Mouse (Mus musculus) gonadal fat pad, adult 2 months (tissue): ENCODE data around the gene Tfb2m. TPM values are rescaled to one million over a fixed set of nuclear protein-coding genes. Genes with fewer than 3 reads are reported as not detected.
A peak's percentile ranks its signal among the peaks of the same experiment; 100 is the strongest.

Source experiments
- DNase-seq: peaks from one replicate; pipeline ENCODE4 v3.0.0-alpha.2; 2012; ENCODE audit warnings: low read depth
- polyA plus RNA-seq: library from polyadenylated mRNA; depleted of rRNA; stranded (reverse); fragments of >200 nt; gene quantifications from 2 replicates; pipeline ENCODE4 v1.2.3, GENCODE M21; 2012

Tfb2m gene
- polyA plus RNA-seq, 1 experiment, result 10.1 TPM

DNA sequence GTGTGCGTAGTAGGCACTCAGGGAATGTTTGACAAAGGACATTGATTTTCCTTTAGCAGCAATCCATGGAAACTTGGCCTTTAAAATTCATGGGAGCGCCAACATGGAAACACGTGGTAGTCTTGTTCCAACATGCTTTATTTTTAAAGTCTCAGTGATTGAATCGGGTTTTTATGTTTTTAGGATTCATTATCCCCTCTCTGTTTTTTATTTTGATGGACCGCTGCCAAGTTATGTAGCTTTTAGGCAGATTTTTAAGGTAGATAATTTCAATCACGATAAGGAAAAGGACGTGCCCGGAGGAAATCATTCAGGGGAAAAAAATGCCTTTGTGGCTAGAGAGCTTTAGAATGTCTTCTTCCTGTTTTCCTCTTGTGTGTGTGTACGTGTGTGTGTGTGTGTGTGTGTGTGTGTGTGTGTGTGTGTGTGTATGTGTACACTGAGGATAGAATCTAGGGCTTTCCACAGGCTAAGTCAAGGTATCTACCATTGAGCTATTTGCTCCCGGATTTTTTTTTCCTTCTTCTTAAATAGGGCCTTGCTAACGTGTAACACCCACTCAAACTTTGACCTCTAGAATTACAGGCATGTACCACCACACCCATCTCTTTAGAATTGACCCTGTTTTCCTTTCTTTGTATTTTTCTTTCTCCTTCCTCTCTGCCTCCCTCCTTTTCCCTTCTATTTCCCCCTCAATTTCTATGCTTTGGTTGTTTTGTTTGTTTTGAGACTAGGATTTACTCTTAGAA lies 13.6 kb upstream of the Tfb2m start:
- DNase-seq, result no peak

DNA sequence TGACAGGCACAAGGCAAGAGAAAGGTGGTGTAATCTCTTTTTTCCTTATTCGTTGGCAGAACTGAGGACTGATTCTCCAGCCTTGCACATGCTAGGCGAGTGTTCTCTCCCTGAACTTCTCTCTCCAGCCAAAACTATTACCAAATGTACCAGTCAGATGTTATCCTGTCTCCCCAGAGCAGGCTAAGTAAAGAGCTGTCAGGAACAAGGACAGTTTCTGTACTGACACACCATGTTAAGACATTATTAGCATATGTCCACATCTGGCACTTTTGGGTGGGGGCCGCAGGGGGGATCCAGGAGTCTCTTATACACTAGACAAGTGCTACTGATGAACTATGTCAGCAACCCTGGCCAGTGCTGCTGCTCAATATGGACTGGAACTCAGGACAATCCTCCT lies 10.9 kb upstream of the Tfb2m start:
- no peak for DNase-seq

DNA sequence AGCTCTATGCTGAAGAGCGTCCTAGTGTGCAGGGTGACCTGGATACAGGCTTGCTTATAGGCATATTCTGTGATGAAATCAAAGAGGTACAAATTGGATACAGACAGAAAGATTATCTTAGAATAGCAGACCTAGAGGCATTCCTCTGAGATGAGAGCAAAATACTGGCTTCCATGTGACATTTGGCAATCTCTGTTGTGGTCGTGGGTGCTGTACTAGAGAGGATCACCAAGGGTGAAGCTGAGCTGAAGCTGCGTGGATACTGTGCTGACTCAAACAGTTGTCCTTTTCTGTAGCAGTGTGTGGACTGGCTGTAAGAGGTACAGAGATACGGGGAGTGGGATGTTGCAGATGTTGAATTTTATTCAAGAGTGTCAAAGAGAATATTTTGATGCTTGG lies 7.9 kb upstream of the Tfb2m start:
- DNase-seq, result no peak

DNA sequence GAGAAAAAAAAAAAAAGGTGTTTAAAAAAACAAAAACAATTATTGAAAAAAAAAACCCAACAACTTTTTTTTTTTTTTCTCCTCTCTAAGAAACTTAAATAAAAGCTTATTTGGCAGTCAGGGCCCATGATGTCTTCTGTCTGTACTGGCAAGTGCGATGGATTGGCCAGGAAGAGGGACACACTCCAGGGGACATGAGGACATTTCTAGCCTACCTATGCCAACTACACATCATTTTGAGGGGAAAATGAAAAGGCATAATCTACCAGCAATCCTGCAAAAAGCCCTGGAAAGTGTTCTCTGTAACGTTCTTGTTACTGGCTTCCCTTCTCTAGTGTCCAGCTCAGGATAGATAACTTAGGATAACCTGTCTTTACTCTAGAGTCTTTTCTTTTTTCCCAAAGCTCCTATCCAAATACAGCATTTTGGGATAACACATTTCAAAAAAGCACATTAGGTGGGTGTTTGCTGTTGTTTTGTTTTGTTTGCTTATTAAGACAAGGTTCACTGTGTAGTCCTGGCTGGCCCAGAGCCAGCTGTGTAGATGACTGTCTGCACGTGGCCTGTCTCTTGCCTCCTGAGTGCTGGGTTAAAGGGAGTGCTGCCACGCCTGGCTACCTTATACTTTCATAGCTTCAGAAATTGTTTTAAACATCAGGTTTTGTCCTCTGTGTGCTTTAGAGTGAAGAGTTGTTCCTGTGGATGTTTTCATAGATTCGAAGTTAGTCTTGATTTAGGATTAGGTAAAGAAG lies 7.3 kb upstream of the Tfb2m start:
- DNase-seq, result no peak

DNA sequence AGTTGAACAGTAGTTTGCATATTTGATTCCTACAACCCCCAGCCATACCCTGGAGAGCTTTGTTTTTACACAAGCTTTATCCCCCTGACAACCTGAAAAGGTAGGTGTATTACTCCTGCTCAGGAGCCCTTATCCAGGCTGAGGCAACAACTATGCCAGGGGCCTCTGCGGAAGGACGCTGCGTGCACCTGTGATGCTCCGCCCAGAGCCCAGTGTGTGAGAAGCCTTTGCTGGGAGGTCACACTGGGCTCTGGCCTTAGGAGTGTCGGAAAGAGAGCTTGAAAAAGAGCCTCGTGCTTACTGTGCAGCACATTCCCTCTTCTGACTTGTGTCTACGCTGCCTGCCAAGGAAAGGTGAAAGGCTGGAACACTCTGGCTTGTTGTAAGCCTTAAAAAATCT lies 6.7 kb upstream of the Tfb2m start:
- no peak for DNase-seq

DNA sequence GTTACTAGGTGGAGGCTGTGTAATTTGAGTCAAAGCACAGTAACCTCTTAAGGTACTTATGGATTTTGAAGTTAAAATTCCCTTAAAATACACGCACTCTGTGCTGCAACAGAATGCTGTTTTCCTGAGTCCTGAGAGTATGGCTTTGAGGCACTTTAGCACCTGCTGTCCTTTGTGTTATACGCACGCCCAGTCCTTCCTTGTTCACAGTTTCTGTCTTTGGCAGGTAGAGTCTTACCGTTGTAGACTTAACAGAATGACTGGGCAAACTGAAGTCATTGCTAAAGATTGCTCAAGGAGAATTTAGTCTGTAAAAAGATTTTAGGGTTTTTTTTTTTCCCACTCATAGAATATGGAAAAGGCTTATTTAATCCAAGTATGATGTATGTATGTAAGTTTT lies 5.9 kb upstream of the Tfb2m start:
- no peak for DNase-seq

DNA sequence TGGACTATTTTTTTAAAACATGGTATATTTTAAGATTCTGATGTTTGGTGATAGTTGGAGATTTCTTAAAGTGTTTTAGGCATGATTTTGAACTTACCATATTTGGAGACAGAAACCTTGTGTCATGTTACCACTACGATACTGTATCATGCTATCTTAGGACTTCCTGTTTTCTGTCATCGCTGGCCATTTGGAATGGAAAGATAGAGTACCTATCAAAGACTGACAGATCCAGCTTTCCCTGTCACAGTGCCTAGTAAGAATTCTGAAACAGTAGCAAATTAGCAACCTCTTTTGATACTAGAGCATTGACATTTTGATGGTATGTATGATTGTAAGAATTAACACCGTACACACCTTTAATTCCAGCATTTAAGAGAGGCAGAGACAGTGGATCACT lies 5.3 kb upstream of the Tfb2m start:
- DNase-seq, result no peak

DNA sequence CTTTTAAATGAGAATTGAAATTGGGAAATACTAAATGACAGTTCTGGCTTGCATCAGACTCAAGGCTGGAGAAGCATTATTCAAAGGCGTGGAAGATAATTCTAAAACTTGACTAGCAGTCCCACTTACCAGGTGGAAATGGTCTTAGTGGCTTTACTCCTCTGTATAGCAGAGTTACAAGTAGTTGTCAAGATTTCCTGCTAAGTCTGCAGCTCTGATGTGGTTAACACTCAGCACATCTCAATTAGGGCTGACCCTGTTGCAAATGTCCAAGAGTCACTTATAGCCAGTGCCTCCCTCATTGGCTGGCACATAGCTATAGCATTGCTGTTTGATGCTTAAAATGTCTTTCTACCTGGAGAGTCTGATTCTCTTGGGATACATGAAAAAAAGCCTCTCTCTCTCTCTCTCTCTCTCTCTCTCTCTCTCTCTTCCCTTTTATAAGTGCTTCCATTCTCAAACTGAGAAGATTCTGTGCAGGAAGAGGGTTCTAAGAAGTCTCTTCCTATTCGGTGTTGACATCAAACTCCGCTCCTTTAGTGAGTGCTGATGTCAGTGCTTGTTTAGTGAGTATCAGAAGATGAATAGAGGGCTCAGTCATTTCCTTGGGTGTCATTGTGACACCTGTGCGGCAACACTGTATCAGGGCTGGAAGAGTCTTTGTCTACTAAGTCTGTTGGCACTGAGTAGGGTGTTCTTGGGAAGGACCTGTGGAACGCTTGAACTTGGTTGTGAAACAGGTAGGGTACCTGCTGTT lies 3.1 kb upstream of the Tfb2m start:
- DNase-seq, result peak; percentile 83

DNA sequence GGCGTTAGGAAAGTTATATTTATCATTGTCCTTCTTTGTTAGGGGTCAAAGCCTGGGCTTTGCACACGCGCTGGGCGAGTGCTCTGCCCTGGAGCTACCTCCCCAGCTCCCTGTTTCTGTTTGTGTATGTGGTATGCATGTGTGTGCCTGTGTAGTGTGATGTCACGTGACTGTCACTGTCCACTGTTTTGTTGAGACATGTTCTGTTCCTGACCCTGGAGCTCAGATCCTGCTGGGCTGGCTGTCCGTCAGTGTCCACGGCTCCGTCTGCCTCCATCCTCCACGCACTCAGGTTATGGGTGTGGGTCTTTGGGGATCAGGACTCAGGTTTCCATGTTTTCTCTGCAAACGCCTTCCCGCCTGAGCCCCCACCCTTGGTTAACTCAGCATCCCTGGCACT lies 2.2 kb upstream of the Tfb2m start:
- DNase-seq, result no peak

DNA sequence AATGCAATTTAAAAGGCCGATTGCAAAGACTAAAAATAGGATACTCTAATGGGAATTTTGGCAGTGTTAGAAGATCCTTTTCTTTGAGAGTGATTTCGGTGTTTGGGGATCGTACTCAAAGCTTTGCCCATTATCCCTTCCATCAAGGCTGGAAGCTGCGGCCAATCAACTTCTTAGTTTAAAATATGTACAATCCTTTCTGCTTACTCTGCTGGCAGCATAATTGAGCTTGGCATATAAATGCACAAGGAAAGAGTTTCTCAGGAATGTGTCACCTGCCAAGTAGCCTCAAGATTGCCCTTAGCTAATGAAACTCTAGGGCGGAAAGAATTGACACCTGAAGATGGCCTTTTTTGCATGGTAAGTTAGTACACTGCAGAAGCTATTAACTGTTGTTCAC lies 1.1 kb upstream of the Tfb2m start:
- DNase-seq, result no peak

DNA sequence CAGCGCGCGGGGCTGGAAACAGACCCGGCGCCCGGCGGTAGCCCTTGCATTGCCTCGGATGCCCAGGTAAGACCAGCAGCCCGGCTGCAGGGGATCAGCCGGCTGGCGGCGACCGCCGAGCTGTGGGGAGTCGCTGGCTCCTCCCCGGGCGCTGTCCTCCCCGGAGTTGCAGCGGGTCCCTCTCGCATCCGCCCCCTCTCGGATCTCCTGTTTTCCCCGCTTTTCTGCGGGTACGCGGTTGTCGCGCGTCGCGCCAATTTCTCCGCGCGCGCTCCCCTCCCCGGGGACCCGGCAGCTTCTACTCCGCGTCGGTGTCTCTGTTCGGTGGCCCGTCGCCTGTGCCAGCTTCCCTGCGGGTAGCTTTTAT lies 467 bp upstream of the Tfb2m start:
- DNase-seq, result no peak

DNA sequence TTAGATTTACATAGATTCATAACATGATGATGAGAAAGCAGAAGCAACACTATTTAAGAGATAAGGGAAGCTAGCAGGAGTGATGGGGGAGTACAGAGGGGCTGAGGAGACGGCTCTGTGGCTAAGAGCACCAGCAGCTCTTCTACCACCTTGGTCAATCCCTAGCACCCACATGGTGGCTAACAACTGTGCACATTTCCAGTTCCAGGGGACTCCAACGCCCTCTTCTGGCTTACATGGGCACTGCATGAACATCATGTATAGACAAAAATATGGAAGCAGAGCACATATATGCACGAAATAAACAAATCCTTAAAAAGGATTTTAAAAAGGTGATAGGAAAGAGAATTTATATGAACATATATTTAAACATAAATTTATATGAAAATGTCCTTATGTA lies 4.6 kb downstream of the Tfb2m start:
- DNase-seq, result no peak

DNA sequence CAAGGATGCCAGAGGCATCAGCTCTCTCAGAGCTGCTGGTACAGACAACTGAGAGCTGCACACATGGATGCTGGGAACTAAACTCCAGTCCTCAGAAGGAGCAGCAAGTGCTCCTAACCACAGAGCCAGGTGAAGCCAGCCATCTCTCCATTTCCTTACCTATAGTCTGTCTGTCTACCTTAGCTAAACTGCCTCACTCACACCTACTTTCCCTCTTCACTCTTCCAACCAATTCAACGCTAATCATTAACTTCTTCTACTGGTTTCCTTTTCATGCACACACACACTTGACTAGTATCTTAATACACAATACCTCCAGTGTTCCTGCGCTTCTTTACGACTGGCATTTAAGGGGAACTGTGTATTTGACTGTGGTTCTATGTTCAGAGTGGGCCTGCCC lies 6.2 kb downstream of the Tfb2m start:
- DNase-seq, result no peak

DNA sequence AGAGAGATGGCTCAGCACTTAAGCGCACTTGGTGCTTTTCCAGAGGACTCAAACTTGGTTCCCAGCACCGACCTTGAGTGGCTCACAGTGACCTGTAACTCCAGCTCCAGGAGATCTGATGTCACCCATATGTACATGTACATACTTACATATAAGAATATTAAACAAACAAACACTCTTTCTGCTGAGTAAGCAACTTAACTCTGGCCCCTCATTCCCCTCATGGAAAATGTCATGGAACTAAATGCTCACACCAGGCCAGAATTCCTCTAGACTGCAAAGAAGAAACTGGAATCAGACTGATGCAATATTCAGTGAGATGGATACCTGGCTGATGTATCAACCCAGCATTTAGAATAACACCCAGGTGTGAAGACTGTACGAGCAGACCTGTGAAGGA lies 7.0 kb downstream of the Tfb2m start:
- DNase-seq, result no peak

DNA sequence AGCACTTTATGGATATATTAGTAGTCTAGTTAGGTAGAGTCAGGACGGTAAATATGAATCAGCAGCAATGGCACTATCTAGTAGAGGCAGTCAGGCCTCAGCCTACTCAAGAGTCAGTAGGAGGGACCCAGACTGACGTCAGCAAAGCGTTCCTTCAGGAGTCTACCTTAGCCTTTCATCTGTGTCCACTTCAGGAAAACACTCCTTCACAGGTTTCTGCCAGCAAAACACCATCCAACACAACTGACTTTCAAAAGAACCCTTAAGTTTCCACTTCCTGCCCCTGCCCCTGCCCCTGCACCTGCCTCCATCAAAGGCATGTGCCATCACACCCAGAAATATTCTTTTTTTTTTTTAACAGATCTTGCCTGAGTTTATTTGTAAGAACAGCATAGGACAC lies 26.2 kb downstream of the Tfb2m start:
- no peak for DNase-seq

DNA sequence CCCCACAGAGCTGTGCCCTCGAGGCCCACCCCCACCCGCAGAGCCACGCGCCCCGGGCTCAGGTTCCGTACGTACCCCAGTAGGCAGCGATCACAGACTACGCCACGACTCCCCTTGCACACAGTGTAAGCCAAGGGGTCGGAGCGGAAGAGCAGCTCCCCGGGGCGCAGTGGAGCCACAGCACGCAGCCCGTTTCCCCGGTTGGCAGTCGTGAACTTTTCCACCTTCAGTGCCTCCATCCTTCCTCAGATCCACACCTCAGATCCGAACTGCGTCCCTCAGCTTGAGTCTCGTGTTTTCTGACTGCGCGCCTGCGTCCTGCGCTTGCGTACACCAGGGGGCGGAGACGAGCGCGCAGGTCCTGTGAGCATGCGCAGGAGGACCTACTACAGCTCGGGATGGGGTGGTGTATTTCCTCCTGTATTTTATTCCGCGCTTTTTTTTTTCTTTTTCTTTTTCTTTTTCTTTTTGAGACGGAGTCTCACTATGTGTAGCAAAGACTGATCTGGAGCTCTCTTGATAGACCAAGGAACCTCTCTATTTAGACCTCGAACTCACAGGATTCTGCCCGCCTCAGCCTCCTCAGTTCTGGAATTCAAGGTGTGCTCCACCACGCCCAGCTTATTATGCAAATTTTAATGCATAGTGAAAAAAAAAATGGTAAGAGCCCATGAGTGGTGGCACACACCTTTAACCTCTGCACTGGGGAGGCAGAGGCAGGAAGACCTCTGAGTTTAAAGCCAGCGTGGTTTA lies 28.2 kb downstream of the Tfb2m start, which contains the start of gene Smyd3:
TSS of gene Smyd3 (minus strand) at position 329 of the 753 bp plus-strand sequence.
- DNase-seq, result no peak

DNA sequence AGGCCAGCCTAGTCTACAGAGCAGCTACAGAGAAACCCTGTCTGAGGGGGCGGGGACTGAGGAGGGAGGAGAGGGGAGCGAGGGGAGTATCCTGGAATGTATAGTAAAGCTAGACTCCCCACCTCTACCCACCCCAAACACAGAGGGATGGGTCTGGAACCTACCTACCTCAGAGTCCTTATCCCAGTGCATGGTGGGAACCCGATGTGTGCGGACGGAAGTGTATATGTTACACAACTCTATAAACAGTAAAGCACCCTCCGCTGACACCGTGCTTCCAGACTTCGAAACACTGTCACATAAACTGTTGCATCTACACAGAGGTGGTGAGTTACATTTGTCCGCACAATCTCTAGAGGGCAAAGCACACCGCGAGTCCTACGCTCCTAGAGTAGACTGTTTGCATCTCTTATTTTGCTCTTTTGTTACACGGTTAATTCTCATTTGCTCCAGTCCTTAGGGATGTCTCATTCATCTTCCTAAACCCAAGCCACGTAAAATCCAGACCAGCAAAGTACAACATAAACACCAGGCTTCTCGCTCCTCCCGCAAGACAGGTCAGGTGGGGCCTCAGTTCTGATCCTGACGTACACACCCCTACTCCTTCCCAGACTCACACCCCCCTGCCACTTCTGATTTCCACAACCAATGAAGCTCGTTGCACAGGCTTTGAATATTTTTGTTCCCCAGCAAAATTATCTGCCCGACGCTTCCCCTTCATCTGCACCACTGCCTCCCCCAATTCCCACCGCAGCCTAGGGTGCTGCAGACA lies 28.9 kb downstream of the Tfb2m start:
- DNase-seq, result no peak

DNA sequence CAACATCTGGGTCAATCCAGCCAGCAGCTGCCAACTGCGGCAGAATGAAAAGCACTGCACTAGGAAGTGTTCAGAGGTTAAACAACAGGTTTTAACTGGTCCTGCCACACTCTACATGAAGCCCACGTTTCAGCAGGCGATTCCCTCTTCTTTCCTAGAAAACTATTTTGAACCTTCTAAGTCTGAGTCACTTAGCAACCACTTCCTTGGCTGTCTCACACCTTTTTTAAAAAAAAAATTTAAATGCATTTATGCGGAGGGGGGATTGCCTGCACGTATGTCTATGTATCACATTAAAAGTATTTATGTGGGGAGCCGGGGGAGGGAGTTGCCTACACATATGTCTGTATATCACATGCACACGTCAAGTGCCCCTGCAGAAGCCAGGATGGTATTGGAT lies 34.2 kb downstream of the Tfb2m start:
- no peak for DNase-seq

DNA sequence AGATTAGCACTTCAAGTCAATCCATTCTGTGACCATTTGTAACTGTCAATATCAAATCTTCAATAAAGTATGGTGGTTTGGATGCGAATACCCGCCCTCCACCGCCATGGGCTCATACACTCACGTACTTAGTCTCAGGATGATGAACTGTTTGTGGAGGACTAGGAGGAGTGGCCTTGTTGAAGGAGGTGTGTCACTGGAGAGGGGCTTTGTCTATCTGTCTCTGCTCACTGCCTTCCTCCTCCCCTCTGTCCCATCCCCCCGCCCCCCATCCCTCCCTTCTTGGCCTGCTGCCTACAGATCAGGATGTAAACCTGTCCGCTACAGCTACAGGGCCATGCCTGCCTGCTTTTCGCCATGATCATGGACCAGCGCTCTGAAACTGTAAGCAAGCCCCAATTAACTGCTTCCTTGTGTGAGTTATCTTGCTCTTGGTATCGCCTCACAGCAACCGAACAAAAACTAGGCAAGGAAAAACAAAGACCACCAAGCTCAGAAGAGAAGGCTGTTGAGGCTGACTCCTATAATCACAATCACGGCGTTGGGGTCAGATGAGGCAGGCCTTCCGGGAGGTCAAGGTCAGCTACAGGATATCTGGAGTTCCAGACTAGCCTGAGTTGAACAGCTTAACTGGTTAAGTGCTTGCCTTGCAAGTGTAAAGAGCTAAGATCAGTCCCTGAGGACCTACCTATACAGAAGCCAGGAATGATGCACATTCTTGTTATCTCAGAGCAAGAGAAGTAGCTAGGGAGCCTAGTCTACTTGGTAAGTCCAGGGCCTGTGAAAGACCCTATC lies 35.3 kb downstream of the Tfb2m start:
- DNase-seq, result no peak

DNA sequence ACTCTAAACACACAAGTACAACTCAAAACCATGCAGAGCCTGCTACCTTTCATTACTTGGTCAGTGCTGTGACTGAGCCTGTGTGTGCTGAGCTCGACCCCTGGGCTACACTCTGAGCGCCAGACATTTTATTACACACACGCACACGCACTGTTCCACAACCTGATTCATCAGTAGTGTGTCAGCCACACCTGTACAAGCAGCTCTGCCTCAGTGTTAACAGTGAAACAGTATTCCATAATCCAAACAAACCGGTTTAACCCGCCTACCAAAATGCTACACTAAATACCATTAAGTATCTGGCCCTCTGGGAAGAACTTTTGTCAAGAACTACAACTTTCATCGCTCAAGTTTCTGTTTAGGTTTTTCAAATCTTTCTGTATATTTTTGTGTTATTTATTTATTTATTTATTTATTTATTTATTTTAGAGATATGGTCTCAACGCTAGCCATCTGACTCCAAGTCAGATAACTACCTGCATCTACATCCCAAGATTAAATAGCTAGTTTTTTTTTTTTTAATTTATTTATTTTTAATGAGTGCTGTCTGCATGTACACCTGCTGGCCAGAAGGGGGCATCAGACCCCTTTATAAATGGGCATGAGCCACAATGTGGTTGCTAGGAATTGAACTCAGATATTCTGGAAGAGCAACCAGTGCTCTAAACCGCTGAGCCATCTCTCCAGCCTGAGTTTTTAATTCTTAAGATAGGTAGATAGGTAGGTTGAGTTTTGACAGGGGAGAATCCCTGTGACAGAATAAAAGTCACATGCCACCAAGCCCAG lies 39.3 kb downstream of the Tfb2m start:
- no peak for DNase-seq
